Mouse (Mus musculus): ENCODE measurements at regions not wholly inside any gene's neighbourhood (a gene's known extent, or its start where the extent isn't known, plus 50 kb on each side); places are given as distances from the start of the nearest gene placed in this dataset.

DNA sequence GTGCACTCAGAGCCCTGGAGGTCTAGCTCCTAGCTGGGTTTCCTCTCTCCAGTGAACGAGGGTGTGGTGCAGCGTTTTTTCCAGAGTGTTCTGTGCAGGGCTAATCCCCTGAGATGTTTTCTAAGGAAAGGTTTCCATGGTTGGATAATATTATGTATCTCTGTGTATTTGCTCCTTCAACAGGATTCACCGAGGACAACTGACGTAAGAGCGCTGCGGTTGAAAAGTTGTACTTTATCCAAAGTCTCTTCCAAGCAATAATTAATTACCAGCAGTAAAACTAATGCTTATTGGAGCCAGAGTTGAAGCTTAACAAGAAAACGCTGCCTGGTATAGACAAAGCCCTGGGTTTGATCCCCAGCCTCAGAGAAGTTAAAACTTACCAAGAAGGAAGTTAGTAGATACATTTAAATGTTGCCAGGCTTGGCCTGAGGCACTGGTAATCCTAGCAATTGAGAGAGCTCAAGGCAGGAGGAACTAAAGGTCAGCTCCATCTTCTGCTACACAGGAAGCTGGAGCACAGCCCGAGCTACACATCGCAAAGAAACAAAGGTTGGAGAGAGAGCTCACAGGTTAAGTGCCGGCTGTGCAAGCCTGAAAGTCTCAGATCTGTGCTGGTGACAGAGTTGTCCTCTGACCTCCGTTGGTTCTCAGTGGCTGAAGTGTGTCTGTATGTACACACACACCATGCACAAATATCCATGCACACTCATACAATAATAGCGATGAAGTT, 51.2 kb upstream of the Rap1b start:
- Histone ChIP-seq H3K27ac (no peak overlapping the region), H3K4me3 (no peak overlapping the region)
- intact Hi-C loops (cut with DNase I), result no loop called here
- no peak for TF ChIP-seq CTCF (IDR thresholded peaks at IDR 0.05)
- DNase-seq (ENCODE audit: extremely low spot score in 1 of 2, low spot score in 2 of 2), result no peak

DNA sequence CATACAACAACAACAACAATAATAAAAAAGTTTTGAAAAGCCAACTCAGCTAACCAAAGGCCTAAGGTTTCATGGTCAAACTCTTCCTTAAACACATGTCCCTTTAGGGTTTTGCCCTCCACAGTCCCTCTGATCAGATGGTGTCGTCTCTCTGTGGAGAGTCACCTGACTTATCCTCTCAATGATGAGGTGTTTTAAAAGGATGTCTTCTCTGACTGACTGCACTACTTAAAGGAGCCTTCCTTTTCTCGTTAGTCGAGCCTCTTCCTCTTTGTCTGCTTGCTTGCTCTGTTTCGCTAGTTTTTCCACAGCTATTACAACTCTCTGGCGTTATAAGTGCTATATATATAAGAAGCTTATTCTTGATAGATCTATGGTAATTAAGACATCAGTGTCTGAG, 51.9 kb upstream of the Rap1b start:
- no peak for TF ChIP-seq CTCF (IDR thresholded peaks at IDR 0.05)
- Histone ChIP-seq H3K27ac (no peak overlapping the region), H3K4me3 (no peak overlapping the region)
- no peak for DNase-seq (ENCODE audit: extremely low spot score in 1 of 2, low spot score in 2 of 2)
- intact Hi-C loops (cut with DNase I), result no loop called here

DNA sequence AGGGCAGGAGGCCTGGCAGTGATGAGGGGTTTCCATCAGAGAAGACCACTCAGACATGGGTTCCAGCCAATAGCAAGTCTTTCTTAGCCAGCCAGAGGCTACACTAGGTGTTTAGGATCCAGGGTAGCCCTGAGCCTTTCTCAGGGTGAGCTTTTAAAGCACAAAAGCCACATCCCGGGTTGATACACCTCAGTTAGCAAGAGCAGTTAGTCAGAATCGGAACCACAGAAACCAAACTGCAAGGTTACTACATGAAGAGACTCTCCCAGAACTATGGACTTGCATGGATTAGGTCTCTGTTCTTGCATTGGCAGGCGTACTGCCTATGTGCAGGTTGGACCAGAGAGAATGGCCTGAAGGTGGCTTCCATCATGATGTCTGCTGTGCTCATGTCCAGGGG, 52.6 kb upstream of the Rap1b start:
- intact Hi-C loops (cut with DNase I), result no loop called here
- Histone ChIP-seq H3K27ac (no peak overlapping the region), H3K4me3 (no peak overlapping the region)
- no peak for TF ChIP-seq CTCF (IDR thresholded peaks at IDR 0.05)
- no peak for DNase-seq (ENCODE audit: extremely low spot score in 1 of 2, low spot score in 2 of 2)

DNA sequence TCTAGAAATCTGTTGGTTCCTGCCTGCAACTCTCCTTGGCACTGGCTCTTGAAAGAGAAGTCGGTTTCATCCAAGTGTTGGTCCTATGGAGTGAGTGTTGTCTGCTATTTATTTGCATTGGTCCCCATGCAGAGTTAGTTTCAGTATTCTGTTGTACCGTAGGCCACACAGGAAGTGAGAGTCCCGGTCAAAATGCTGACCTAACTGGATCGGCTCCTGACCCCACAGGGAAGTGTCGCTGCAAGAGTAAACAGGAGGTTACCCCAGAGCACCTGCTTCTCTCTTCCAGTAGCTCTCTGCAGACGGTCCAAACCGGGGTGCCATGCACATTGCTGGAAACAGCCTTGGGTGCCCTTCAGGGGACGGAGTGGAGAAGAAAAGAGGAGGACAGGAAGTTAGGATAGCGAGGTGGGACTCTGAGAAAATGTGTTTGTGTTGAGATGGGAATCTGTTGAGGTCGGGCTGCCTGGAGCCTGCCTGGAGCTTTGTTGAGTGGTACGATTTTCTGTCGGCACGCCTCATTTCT, 53.6 kb upstream of the Rap1b start:
- DNase-seq (ENCODE audit: extremely low spot score in 1 of 2, low spot score in 2 of 2), result no peak
- no peak overlapping the region for H3K4me3 ChIP-seq
- no peak overlapping the region; the same call in 1 of the 2 replicates for H3K27ac ChIP-seq
- no peak for TF ChIP-seq CTCF (IDR thresholded peaks at IDR 0.05)
- intact Hi-C loops (cut with DNase I), result no loop called here

DNA sequence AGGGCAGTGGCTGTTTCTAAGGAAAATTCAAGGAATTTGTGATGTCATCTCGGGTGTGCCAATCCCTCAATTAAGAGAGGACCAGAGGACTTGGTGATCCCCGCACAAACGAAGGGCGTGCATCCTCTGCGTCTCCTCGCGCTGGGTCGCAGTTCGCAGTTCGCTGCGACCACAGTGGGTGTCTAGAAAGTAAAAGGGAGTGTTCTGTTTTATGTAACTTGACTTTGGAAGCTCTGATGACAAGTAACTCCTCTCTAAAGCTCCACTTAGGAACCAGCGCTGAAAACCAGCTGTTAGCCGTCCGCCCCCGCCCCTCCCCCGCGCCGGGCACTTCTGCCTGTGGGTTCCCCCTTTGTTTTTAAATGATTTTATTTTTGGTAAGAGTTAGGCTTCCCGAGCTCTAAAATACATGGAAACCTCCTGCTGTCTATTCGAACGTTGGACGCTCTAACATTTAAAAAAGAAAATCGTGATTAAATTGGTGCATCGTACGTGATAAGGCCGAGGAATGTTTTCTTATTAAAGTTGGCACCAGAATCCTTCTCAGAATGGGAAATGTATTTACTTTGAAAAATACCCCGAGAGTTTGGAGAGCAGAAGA, 59.9 kb upstream of the Rap1b start:
- intact Hi-C loops (cut with DNase I), result loop anchor here (1.0 to 2.0 kb wide), 4 partner anchors 30 to 197 kb away; partner anchors contain the start of gene Rap1b
- peak overlapping the region; percentile 44 for H3K4me3 ChIP-seq
- TF ChIP-seq CTCF (IDR thresholded peaks at IDR 0.05), result no peak
- peak overlapping the region; percentile 91 for H3K27ac ChIP-seq
- peak; percentile 45 to 47 for DNase-seq (ENCODE audit: extremely low spot score in 1 of 2, low spot score in 2 of 2)

DNA sequence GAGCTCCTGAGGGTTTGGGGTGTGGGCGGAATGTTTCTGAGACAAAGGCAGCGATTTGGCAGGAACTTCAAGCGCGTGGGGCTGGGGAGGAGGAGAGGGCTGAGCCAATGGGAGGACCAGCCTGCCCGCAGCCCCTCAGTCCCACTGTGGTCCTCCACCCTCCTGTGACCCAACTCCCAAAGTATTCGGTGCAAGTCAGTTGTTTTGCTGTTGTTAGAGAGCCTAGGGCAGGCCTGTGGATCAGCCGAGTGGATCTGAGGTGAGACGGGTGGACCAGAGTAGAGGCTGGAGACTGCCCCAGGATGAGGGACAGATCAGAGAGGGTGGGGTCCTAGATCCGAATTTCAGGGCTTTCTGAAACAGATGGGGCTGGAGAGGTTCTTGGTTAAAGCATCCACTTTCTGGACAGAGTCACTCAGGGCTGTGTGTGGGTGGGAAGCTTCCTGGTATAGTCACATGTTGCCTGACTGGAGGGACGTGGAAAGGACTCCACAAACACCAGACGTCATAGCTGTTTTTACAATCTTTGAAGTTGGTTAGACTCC, 60.5 kb upstream of the Rap1b start:
- intact Hi-C loops (cut with DNase I), result loop anchor here (1.0 to 2.0 kb wide), 4 partner anchors 31 to 196 kb away; partner anchors contain the start of gene Rap1b
- TF ChIP-seq CTCF (IDR thresholded peaks at IDR 0.05), result no peak
- peak overlapping the region; percentile 91 for H3K27ac ChIP-seq
- DNase-seq (ENCODE audit: extremely low spot score in 1 of 2, low spot score in 2 of 2), result peak; percentile 53 to 76
- H3K4me3 ChIP-seq, result peak overlapping the region; percentile 44

DNA sequence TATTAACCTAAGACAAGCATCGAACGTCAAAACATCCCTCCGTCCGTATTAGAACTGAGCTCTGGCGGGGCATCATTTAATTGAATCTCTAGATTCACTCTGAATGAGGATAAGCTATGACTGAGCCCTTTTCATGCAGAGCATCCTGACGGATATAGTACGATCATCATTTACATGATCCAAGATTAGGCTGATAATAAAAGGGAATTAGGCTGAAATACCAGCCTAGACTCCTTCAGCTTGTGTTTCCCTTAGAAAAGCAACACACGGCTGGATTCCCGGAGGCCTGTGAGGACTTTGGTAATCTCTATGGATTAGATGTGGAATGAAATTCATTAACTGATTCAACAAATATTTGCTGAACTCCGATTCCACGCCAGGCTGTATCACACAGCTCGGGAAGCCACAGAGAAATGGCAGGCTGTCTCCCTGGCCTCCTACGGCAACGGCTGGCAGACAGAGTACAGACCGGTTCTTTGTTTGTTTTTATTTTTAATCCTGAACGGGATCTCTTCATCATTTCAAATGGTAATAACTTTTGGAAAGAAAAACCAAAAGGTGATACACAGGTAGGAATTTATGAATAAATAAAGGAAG, 62.3 kb upstream of the Rap1b start:
- Histone ChIP-seq H3K4me3 (no peak overlapping the region), H3K27ac (no peak overlapping the region)
- TF ChIP-seq CTCF (IDR thresholded peaks at IDR 0.05), result no peak
- no peak for DNase-seq (ENCODE audit: extremely low spot score in 1 of 2, low spot score in 2 of 2)
- intact Hi-C loops (cut with DNase I), result no loop called here

DNA sequence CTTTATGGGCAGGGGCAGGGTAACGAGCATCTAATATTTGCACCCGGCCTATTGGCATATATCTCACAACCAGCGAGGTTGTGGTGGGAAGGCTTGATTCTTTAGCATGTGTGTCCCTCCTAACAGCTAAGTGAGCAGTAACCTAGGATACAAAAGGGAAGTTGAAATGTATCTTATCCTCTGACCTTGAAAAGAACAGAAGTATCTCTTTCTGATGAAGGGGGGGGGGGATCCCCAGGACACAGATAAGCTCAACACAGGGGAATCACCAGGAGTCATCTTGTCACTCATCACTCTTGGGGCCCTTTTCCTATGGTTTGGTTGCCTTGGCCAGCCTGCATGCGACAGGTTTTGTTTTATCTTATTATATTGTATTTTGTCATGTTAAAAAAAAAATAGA, 63.3 kb upstream of the Rap1b start:
- DNase-seq (ENCODE audit: extremely low spot score in 1 of 2, low spot score in 2 of 2), result no peak
- intact Hi-C loops (cut with DNase I), result no loop called here
- TF ChIP-seq CTCF (IDR thresholded peaks at IDR 0.05), result no peak
- Histone ChIP-seq H3K27ac (no peak overlapping the region), H3K4me3 (no peak overlapping the region)

DNA sequence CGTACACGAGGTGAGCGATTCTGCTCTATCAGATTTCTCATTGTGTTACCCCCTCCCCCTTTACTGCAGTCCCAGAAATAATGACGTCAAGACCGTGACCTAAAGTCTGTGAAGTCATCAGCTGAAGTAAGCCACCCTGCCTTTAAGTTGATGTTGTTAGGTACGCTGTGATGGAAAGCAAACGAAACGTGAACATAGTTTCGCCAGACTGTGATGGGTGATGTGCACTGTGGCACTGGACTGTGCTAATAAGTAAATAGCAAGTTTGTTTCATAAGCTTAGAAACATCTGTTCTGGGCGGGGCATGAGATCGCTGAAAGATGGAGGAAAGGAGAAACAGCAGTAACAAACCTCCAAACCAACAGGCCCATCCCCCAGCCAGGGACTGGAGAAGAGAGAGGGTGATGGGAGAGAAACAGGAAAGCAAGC, 64.0 kb upstream of the Rap1b start:
- Histone ChIP-seq H3K27ac (no peak overlapping the region), H3K4me3 (no peak overlapping the region)
- TF ChIP-seq CTCF (IDR thresholded peaks at IDR 0.05), result no peak
- intact Hi-C loops (cut with DNase I), result no loop called here
- no peak for DNase-seq (ENCODE audit: extremely low spot score in 1 of 2, low spot score in 2 of 2)

DNA sequence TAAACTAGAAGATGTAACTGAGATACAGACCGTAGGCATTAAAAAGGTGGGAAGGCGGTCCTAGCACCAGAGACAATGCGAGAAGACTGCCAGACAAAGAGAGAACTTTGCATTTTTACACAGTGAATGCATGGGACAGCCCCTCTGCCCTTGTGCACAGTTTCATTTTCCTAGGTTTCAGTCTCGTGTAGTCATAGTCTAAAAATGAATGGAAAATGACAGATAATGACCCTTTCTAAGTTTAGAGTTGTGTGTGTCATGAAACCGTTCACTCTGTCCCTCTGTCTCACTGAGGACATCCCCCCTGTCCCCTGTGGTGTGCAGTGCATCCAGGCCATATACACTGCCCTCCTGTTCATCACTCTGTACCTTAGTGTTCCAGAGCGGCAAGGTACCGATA, 64.6 kb upstream of the Rap1b start:
- TF ChIP-seq CTCF (IDR thresholded peaks at IDR 0.05), result no peak
- DNase-seq (ENCODE audit: extremely low spot score in 1 of 2, low spot score in 2 of 2), result no peak
- no peak overlapping the region for H3K27ac ChIP-seq
- H3K4me3 ChIP-seq, result no peak overlapping the region
- intact Hi-C loops (cut with DNase I), result no loop called here

DNA sequence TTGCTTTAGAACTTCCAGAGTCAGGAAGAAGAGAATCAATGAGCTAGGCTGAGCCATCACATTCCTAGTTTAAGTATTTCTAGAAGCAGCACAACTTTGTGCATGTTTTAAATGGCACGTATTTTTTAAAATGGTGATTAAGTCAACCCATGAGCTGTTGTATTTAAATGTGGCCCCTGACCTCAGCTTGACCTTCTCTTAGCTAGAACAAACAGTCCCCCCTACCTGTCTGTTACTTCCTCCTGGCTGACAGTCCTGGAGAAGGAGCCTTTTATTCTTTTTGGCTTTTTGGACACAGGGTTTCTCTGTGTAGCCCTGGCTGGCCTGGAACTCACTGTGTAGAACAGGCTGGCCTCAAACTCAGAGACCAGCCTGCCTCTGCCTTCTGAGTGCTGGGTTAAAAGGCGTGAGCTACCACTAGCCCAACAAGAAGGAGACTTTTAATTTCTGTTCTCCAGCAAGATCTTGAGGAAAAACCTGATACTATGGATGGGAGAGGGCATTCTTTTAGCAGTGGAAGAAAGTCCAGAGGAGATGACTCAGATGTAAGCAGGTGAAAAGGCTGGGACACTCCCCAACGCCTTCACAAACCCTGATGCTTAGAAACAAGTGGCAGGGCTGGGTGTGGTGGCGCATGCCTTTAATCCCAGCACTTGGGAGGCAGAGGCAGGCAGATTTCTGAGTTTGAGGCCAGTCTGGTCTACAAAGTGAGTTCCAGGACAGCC, 69.3 kb upstream of the Rap1b start:
- intact Hi-C loops (cut with DNase I), result no loop called here
- no peak for DNase-seq (ENCODE audit: extremely low spot score in 1 of 2, low spot score in 2 of 2)
- Histone ChIP-seq H3K27ac (no peak overlapping the region), H3K4me3 (no peak overlapping the region)
- TF ChIP-seq CTCF (IDR thresholded peaks at IDR 0.05), result no peak

Measured in left cerebral cortex, adult 2 months (tissue).